Mouse (Mus musculus) gastrocnemius, postnatal 14 days (tissue): Measurements from ENCODE around the gene Ppil4. TPM values are rescaled to one million over a fixed set of nuclear protein-coding genes. Genes with fewer than 3 reads are reported as not detected.
A peak's percentile ranks its signal among the peaks of the same experiment; 100 is the strongest.

Experiments used
- DNase-seq: peaks from one replicate; pipeline ENCODE4 v3.0.0; 2021; ENCODE audit warnings: mixed read lengths
- intact Hi-C: fragments of 180-260 bp; cut with DNase I; formaldehyde crosslinking; loops from one replicate; pipeline ENCODE4 v1.15.1; 2025; ENCODE audit warnings: low total_unique reads
- microRNA-seq, 2 experiments: library from miRNA; unstranded; fragments of <30 nt; microRNA quantifications; one replicate each; pipeline ENCODE4 v1.2.0; 2021
- total RNA-seq, 2 experiments: library from RNA; stranded (reverse); gene quantifications; 2 replicates each; pipeline ENCODE4 v1.2.3; 2021

Ppil4 gene
- total RNA-seq, 2 experiments from 2014 or later = 11.4 to 12.2 TPM

DNA sequence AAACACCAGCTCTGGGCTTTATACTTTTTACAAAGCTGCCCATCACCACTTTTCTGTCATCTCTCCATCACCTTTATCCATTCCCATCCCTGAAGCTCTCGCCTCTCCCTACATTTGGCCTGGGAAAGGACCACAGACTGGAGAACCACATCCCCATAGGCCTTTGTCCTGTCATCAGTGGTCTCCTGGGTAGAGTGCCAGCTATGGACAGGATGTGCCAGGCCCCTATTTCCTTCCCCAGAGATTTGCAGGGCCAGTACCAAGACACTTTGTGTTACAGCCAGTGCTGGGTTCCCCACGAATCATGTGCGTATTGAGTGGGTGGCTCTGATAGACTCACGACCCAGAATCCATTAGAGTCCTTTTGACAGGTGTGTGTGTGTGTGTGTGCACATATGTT lies 53.3 kb downstream of the Ppil4 start:
- no peak for DNase-seq
- intact Hi-C loops = no loop called here

DNA sequence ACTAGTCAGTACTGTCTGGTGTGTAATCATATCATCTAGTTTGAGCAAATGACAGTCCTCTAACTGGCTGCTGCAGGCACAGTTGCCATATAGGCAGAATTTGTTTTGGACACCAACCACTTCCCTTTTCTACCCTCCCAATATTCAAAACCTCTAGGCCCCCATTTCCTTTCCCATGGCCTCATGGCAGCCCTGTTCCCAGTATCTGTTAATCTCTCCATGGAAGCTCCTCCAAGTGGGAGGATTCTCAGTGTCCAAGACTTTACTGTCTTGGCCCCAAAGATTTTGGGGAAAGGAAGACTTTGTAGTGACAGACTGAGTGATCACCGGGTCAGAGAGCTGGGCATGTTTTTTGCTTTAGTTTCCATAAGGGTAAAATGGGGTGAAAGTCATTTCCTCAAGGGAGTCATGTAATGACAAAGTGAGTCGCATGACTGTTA lies 54.5 kb downstream of the Ppil4 start:
- intact Hi-C loops = no loop called here
- DNase-seq = no peak

DNA sequence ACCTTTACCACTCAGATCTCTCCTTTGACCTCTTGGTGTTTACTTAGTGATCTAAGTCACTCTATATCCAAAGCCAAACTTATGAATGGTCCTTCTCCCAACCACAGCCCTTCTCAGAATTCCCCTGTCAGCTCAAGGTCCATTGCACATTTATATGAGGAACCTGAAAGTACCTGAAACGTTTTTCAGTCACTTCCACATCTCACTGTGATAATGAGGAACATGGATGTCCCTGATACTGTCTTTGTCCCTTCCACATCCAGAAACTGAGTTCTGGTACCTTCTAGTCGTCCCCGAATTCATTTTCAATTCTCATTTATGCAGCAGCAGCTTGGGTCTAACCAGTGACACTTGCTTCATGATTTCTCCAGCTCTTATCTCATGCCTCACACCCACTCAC lies 59.2 kb downstream of the Ppil4 start:
- intact Hi-C loops = no loop called here
- no peak for DNase-seq

DNA sequence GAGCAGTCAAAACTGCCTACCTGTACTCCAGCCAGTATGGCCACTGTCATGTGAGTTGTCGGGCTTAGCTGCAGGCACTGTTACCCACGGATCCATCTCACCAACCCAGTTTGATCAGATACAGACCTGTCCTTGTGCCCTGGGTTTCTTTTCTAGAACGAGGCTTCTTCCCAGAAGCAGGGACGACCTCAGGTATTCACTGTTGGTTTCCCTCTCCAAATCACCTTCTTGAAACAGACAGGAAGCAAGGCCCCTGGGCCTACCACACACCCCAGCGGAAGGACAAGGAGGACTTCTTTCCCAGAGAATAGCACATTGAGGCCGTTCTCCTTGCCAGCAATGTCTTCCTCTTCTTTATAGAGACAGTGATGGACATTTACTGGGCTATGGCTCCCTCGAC lies 67.8 kb downstream of the Ppil4 start:
- intact Hi-C loops = no loop called here
- DNase-seq = no peak

DNA sequence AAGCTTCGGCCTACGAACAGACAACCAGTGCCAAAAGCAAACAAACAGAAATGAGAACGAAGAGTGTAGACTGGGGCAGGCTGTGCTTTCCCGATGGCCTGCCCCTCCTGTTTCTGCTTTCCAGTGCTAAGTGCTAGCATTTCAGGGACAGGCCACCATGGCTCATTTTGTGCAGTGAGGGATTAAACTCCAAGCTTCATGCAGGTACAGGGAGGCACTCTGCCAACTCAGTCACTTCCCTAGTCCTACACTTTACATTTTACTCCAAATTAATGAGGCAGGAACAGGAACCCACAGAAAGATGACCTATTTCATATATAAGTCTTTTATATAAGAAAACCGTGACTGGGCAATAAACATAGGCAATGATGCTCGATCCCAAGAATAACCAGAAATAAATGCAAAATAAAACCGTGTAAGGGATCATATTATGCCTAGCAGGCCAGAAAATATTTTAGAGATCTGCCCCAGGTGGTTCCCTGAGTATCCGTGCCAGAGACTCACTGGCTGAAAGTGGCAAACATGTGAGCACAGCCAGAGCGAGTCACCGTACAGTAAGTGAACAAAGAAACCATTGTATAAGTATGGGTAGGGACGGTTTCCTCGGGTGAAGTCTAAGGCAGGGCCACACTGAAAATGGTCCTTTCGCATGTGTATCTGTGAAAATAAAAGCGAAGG lies 68.7 kb downstream of the Ppil4 start:
- no peak for DNase-seq
- intact Hi-C loops = no loop called here

DNA sequence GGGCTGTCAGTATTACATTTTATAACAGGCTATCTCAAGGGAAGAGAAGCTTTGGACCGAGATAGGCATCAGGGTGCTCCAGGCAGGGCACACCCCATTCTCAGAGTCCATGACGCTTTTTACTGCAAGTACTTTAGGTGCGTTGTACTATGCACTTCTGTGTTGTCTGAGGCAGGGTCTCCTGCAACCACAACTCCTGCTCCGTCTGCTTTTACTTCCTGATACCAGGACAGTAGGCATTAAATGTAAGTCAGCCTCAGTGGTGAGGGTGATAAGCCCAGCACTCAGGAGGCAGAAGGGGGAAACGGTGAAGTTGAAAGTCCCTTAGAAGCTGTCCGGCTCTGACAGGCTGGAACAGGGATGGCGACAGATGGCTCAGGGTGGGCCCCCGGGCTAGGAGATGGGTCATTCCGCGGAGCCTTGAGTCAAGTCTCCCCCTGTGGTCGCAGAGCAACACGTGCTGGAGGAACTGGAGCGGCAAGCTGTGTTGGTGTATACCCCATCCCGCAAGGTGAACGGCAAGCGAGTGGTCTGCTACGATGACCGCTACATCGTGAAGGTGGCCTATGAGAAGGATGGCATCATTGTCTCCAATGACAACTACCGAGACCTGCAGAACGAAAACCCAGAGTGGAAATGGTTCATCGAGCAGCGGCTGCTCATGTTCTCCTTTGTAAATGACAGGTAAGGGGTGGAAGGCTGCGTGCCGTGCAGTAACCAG lies 69.4 kb downstream of the Ppil4 start:
- DNase-seq = no peak
- intact Hi-C loops = no loop called here

DNA sequence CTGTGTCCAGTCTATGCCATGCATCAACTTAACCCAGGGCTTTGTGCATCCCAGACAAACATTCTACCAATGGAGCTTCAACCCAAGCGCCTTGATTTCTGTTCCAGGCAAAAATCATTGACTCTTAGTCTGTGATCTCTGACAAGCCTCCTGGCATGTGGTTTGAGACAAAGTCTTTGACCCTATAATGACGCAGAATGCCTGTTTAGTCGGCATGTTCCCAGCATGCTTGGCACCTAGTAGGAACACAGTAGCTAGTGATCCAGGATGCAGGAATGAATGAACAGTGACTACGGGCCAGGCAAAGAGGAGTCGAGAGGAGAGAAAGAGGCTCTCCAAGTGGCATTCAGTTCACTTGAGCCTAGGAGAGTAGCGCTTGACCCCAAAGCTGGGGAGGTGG lies 70.7 kb downstream of the Ppil4 start:
- intact Hi-C loops = no loop called here
- DNase-seq = no peak

DNA sequence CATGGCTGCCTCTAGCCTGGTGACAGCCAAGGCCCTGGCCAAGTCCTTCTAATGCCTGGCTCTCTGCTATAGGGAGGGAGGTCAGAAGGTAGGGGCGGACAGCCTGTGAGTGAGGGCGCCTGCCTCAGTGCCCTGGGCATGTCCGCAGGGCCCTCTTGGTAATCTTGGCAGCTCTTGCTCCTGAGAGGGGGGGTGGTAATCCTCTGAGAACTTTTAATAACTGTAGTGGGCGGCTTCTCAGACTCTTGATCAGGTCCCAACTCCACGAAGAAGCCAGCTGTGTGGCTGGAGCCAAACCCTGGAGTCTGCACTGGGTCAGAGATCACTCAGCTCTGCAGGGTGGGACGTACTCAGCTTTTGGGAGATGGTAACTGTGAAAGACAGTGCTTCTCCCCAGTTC lies 71.5 kb downstream of the Ppil4 start:
- intact Hi-C loops = no loop called here
- peak; percentile 38 for DNase-seq

DNA sequence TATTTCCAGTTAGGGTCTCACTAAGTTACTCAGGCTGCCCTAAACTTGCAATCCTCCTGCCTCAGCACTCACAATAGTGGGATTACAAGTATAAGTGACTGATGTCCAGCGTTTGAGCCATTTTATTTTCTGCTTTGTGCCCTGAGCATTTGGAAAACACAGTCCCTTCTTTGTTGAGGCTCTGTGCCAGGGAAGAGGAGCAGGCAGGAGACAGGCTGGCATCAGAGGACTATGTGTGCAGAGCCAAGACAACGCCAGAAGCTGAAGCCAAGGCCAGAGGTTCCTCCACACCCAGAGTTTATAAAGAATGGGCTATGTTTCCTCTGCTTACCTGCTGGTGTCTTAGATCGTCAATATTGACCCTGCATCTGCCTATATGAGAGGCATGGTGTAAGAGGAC lies 72.1 kb downstream of the Ppil4 start:
- intact Hi-C loops = no loop called here
- no peak for DNase-seq

DNA sequence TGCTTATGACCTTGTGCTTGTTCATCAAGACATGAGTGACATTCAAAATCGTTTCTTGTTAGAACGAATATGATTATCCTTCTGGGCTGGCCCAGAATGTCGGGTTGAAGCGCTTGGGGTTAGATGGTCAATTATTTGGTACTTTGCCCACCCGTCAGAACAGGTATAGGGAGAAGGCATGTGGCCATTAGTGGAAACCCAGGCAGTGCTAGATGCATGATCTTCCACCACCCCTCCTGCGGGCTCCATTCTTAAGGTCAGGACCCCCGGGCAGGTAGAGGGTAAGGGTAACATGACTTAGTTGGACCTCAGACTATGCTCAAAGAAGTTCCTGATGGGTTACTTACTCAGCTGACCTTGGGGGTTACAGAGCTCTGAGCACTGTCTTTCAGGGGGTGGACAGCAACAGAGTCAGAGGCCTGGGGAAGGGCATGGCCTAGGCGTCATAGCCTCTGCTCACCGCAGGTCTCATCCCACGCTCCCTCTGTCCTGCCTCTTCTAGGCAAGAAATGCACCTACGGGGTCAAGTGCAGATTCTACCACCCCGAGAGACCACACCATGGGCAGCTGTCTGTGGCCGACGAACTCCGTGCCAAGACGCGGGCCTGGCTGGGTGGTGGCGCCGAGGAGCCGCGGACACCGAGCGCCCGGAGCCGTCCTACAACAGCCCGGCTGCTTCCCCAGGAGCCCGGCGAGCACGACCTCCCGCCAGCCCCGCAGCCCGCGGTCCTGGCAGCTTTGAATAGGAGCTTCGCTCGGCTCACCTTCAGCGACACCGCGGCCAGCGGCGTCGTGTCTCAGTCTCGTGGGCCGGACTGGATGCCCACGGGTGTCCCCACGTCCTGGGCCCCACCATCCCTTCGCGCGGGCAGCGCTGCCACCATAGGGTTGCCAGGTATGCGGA lies 74.3 kb downstream of the Ppil4 start:
- peak; percentile 53 for DNase-seq
- intact Hi-C loops = no loop called here

DNA sequence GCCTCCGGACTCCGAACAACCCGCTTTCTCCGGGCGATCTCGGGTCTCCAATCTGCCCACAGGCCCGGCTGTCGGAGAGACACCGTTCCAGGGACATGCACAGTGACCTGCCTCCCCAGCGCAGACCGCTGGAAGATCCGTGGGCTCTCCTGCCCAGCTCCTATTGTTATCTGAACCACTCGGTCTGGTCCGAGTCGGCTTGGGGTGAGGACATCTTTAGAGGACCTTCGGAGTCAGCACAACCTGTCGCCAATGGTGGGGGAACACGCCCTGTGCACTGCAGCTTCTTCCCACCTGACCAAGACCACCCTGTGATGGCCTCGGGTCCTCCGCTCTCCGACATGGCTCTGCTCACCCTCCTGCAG lies 75.0 kb downstream of the Ppil4 start:
- no peak for DNase-seq
- intact Hi-C loops = no loop called here

DNA sequence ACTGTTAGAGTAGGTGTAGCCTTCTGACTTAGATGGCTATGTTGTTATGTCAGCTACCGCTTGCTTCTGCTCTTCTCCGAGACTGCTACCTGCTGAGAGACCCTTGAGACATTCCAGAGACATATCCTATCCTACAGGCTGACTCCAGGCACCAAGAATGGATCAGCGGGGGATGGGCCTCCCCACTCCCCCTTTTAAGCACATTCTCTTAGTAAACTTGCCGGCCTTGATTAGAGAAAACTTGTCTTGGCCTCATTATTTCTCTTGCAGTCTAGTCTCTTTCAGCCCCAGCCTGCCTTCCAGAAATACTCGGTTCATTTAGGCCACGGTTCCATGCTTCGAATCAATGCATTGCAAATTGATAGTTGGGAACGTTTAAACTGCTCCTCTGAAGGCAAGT lies 77.1 kb downstream of the Ppil4 start:
- intact Hi-C loops = no loop called here
- DNase-seq = no peak

DNA sequence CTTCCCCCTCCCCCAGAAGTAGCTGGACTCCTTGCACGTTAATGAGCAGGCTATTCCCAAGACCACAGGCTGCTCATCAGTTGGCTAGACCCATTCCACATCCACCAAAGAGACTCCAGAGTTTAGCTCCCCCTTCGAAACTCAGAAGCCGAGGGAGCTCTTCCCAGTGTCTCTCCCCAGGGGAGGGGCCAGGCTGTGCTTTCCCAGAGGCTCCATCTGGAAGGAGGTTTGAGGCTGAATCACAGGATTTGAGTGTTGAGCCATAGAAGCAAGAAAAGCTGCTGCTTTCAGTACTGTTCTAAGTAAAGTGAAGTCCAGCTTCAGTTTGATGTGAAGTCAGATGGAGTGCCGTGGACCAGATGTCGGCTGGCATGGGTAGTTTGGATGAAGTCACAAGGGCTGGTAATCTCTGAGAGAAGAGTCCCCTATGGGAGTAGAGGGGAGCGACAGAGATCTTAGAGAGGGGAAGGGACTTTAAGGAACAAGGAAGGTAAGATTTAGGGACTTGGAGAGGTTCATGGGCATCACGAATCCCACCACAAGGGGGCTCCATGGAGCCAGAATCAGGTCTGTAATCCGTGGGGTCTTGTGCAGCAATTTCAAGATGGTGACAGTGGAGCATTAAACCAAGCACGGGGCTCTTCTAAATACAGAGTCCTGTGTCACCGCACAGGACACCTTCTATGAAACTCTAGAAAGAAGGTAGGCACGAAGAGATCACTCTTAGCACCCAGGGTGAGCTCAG lies 78.1 kb downstream of the Ppil4 start:
- DNase-seq = peak; percentile 64
- intact Hi-C loops = no loop called here

DNA sequence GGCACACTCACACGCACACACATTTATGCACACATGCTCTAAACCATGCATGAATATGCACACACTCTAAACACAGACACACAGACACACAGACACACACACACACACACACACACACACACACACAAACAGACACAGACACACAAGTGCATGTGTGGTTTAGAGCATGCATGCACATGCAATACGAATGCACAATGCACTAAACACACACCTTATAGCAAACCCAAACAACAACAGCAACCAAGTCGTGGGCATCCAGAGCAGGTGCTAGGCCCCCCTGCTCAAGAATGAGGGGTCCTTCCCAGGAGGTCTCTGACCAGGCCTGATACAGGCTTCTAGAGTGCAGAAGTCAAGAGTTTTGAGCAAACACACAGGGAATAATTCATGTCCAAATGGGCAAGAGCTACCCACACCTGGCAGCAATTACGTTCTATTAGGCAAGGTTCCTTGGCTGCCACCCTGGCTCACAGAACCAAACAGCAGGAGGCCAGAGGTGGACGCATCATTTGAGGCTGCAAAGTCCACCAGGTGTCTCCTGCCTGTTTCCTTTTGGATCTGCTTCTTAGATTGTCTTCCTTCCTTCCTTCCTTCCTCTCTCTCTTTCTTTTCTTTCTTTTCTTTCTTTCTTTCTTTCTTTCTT lies 78.8 kb downstream of the Ppil4 start:
- no peak for DNase-seq
- intact Hi-C loops = no loop called here

Small RNA genes within 50 kb of the gene (microRNA-seq; reads per million reads assigned to microRNA genes)
- 0 reads per million in 2 experiments for gene Mir5104

Other genes starting within 250 kb of the Ppil4 start
- 1 to 10 TPM; 2.5 to 2.9 TPM for gene Lrp11, start 203.1 kb upstream of the Ppil4 start, total RNA-seq
- 1 to 10 TPM; 4.7 to 5.8 TPM for gene Nup43, start 125.4 kb upstream of the Ppil4 start, total RNA-seq
- 100 to 1,000 TPM in 1 of 2 experiments, 10 to 100 TPM in 1; 99.3 to 100 TPM for gene Pcmt1, start 111.8 kb upstream of the Ppil4 start, total RNA-seq
- 10 to 100 TPM; 12.1 to 12.9 TPM for gene Lats1, start 111.7 kb upstream of the Ppil4 start, total RNA-seq
- 10 to 100 TPM; 10.9 to 11.1 TPM for gene Katna1, start 66.9 kb upstream of the Ppil4 start, total RNA-seq
- gene Ginm1, start 67 bp upstream of the Ppil4 start, total RNA-seq = 10 to 100 TPM; 80.3 to 86.0 TPM
- gene Zc3h12d, start 39.6 kb downstream of the Ppil4 start, total RNA-seq = not detected
- gene Tab2, start 163.3 kb downstream of the Ppil4 start, total RNA-seq = 10 to 100 TPM; 38.0 to 41.7 TPM